Comparison of ENCODE assay signal across 8 mouse cellular contexts in genomic region chr1:171288328-171288727, GRCm38 (mm10). TPM values are rescaled to one million over a fixed set of nuclear protein-coding genes. Genes with fewer than 3 reads are reported as not detected.
DNase-seq lines count a peak whose midpoint lies in the region; ATAC-seq and TF ChIP-seq lines count a peak whose summit lies in the region.

No protein-coding gene starts in this region.

- peaks cover 6% of the 10 kb centered on the region for H3K4me1 ChIP-seq in heart, adult 2 months (ENCODE audit: control insufficient read depth, insufficient read depth, low read length)
- H3K4me1 ChIP-seq in testis, adult 2 months (ENCODE audit: control insufficient read depth, insufficient read depth, low read length) = peaks cover 19% of the 10 kb centered on the region
- H3K4me1 ChIP-seq in limb, embryonic 15.5 days = peaks cover 42% of the 10 kb centered on the region
- peaks cover 8% of the 10 kb centered on the region for H3K4me1 ChIP-seq in thymus, adult 2 months (replicated peaks; ENCODE audit: control insufficient read depth, insufficient read depth, low read length)

- no peak overlapping the region for H3K9ac ChIP-seq in heart, adult 2 months (ENCODE audit: low read depth, low read length)
- H3K9ac ChIP-seq in limb, embryonic 15.5 days = no peak overlapping the region

- peak overlapping the region; percentile 60 for H3K4me2 ChIP-seq in limb, embryonic 15.5 days

- H3K27ac ChIP-seq in heart, adult 2 months = no peak overlapping the region; the same call in 1 of the 2 replicates
- H3K27ac ChIP-seq in testis, adult 2 months (ENCODE audit: control insufficient read depth, insufficient read depth, low read depth, low read length) = peak overlapping the region; percentile 62
- peak overlapping the region; percentile 54; the same call in 1 of the 2 replicates for H3K27ac ChIP-seq in limb, embryonic 15.5 days
- no peak overlapping the region for H3K27ac ChIP-seq in thymus, adult 2 months (ENCODE audit: control insufficient read depth, insufficient read depth, low read length)

- no peak for TF ChIP-seq CTCF in heart, adult 2 months (IDR thresholded peaks at IDR 0.05)
- no peak for TF ChIP-seq CTCF in testis, adult 2 months (IDR thresholded peaks at IDR 0.05; ENCODE audit: control insufficient read depth, insufficient read depth, insufficient replicate concordance, low read depth, low read length)
- TF ChIP-seq CTCF in thymus, adult 2 months (IDR thresholded peaks at IDR 0.05; ENCODE audit: borderline replicate concordance, control insufficient read depth, extremely low read depth, insufficient read depth, low read length, poor library complexity) = no peak

- TF ChIP-seq POLR2A in heart, adult 2 months (IDR thresholded peaks at IDR 0.05; ENCODE audit: insufficient read depth, low read depth, low read length) = no peak
- TF ChIP-seq POLR2A in testis, adult 2 months (IDR thresholded peaks at IDR 0.05; ENCODE audit: control insufficient read depth, low read depth, low read length) = no peak
- TF ChIP-seq POLR2A in thymus, adult 2 months (IDR thresholded peaks at IDR 0.05; ENCODE audit: control insufficient read depth, extremely low read depth, insufficient read depth, low read length, poor library complexity) = no peak

- H3K79me2 ChIP-seq in heart, adult 2 months (replicated peaks; ENCODE audit: control insufficient read depth, insufficient read depth, low read length) = no peaks in the 10 kb centered on the region; the same call in 1 of the 2 replicates

- TF ChIP-seq EP300 in heart, adult 2 months (IDR thresholded peaks at IDR 0.05; ENCODE audit: insufficient read depth, low read depth, low read length) = no peak

- no peaks in the 10 kb centered on the region for H3K27me3 ChIP-seq in heart, adult 2 months (ENCODE audit: control insufficient read depth, insufficient read depth, low read length)
- H3K27me3 ChIP-seq in testis, adult 2 months (ENCODE audit: control insufficient read depth, insufficient read depth, low read length) = no peaks in the 10 kb centered on the region
- no peaks in the 10 kb centered on the region for H3K27me3 ChIP-seq in limb, embryonic 15.5 days
- H3K27me3 ChIP-seq in thymus, adult 2 months (ENCODE audit: control insufficient read depth, insufficient read depth, low read length) = no peaks in the 10 kb centered on the region

- DNase-seq in heart, adult 11 months = peak; percentile 91
- no peak for DNase-seq in heart, adult 2 months
- DNase-seq in testis, postnatal 10 days (ENCODE audit: low spot score) = no peak
- DNase-seq in right cerebral cortex, postnatal 36 days (ENCODE audit: low spot score in 2 of 2) = no peak
- no peak for DNase-seq in thymus, postnatal 25 days
- no peak for DNase-seq in thymus, adult 2 months

- intact Hi-C loops in heart, adult 2 months (cut with DNase I) = loop anchor here (2.0 kb wide), 1 partner anchor 122 kb away; the partner anchor contains the start of gene Usf1

- no peak for ATAC-seq in limb, embryonic 15.5 days (ENCODE audit: insufficient number of reproducible peaks, low FRiP score, low TSS enrichment, low read depth)

- H3K36me3 ChIP-seq in heart, adult 2 months (ENCODE audit: control insufficient read depth, insufficient read depth, low read length) = peaks cover under 1% of the 10 kb centered on the region; the same call in 1 of the 2 replicates
- H3K36me3 ChIP-seq in testis, adult 2 months (ENCODE audit: control insufficient read depth, insufficient read depth, low read length) = no peaks in the 10 kb centered on the region
- H3K36me3 ChIP-seq in limb, embryonic 15.5 days = peaks cover 48% of the 10 kb centered on the region
- H3K36me3 ChIP-seq in thymus, adult 2 months (ENCODE audit: control insufficient read depth, insufficient read depth, low read length) = peaks cover 8% of the 10 kb centered on the region

- no peaks in the 10 kb centered on the region for H3K9me3 ChIP-seq in limb, embryonic 15.5 days

- no peak overlapping the region; the same call in 1 of the 2 replicates for H3K4me3 ChIP-seq in heart, adult 2 months
- H3K4me3 ChIP-seq in testis, adult 2 months (ENCODE audit: control insufficient read depth, low read depth, low read length) = peak overlapping the region; percentile 79; the same call in 1 of the 2 replicates
- H3K4me3 ChIP-seq in limb, embryonic 15.5 days = peak overlapping the region; percentile 95; the same call in 1 of the 2 replicates
- H3K4me3 ChIP-seq in thymus, adult 2 months (ENCODE audit: control insufficient read depth, insufficient read depth, low read length) = no peak overlapping the region

- 66% methylated on average over 4 of the region's 4 CpGs for WGBS in heart, adult 2 months
- 55% methylated on average over 4 of the region's 4 CpGs for WGBS in limb, embryonic 15.5 days
- 73% methylated on average over 4 of the region's 4 CpGs for WGBS in thymus, adult 2 months

RNA-seq across cellular contexts. Expression of gene Usp21, which starts 0.5 kb away (rescaled TPM):
- 10 to 100 TPM; 19.9 to 20.1 TPM for total RNA-seq in heart, adult 2 months (2021)
- 31.7 and 37.9 TPM in 2 replicates for polyA plus RNA-seq in heart, adult 2 months (2012; rRNA removed)
- polyA plus RNA-seq in testis, adult 2 months (2012; rRNA removed) = 38.4 and 38.7 TPM in 2 replicates
- polyA plus RNA-seq in limb, embryonic 15.5 days (2015; fragmentation: Nextera tagmentation; extraction: Ambion mirVana) = 81.5 and 83.1 TPM in 2 replicates
- polyA plus RNA-seq in thymus, adult 2 months (2012; rRNA removed) = 77.0 and 79.1 TPM in 2 replicates

RNA-seq across cellular contexts. Expression of gene Ufc1, which starts 6.5 kb away (rescaled TPM):
- total RNA-seq in heart, adult 2 months (2021) = 10 to 100 TPM; 80.5 to 93.5 TPM
- 29.7 and 37.7 TPM in 2 replicates for polyA plus RNA-seq in heart, adult 2 months (2012; rRNA removed)
- 19.1 and 20.0 TPM in 2 replicates for polyA plus RNA-seq in testis, adult 2 months (2012; rRNA removed)
- 113 and 116 TPM in 2 replicates for polyA plus RNA-seq in limb, embryonic 15.5 days (2015; fragmentation: Nextera tagmentation; extraction: Ambion mirVana)
- polyA plus RNA-seq in thymus, adult 2 months (2012; rRNA removed) = 18.5 and 20.2 TPM in 2 replicates

RNA-seq across cellular contexts. Expression of gene Ppox, which starts 7.3 kb away (rescaled TPM):
- total RNA-seq in heart, adult 2 months (2021) = 10 to 100 TPM in 1 of 2 experiments, 1 to 10 TPM in 1; 9.7 to 12.0 TPM
- 31.4 and 33.1 TPM in 2 replicates for polyA plus RNA-seq in heart, adult 2 months (2012; rRNA removed)
- 7.1 and 8.7 TPM in 2 replicates for polyA plus RNA-seq in testis, adult 2 months (2012; rRNA removed)
- 44.7 and 49.5 TPM in 2 replicates for polyA plus RNA-seq in limb, embryonic 15.5 days (2015; fragmentation: Nextera tagmentation; extraction: Ambion mirVana)
- polyA plus RNA-seq in thymus, adult 2 months (2012; rRNA removed) = 71.5 and 78.5 TPM in 2 replicates

RNA-seq across cellular contexts. Expression of gene B4galt3, which starts 18.2 kb away (rescaled TPM):
- 10 to 100 TPM; 16.4 to 17.4 TPM for total RNA-seq in heart, adult 2 months (2021)
- 41.9 and 45.7 TPM in 2 replicates for polyA plus RNA-seq in heart, adult 2 months (2012; rRNA removed)
- 25.0 and 32.3 TPM in 2 replicates for polyA plus RNA-seq in testis, adult 2 months (2012; rRNA removed)
- 63.2 and 69.1 TPM in 2 replicates for polyA plus RNA-seq in limb, embryonic 15.5 days (2015; fragmentation: Nextera tagmentation; extraction: Ambion mirVana)
- polyA plus RNA-seq in thymus, adult 2 months (2012; rRNA removed) = 97.0 and 98.9 TPM in 2 replicates

RNA-seq across cellular contexts. Expression of gene Ndufs2, which starts 37.1 kb away (rescaled TPM):
- 1,000 to 10,000 TPM; 1,369 to 1,610 TPM for total RNA-seq in heart, adult 2 months (2021)
- polyA plus RNA-seq in heart, adult 2 months (2012; rRNA removed) = 997 and 1,250 TPM in 2 replicates
- polyA plus RNA-seq in testis, adult 2 months (2012; rRNA removed) = 86.0 and 91.4 TPM in 2 replicates
- 217 and 252 TPM in 2 replicates for polyA plus RNA-seq in limb, embryonic 15.5 days (2015; fragmentation: Nextera tagmentation; extraction: Ambion mirVana)
- 131 and 154 TPM in 2 replicates for polyA plus RNA-seq in thymus, adult 2 months (2012; rRNA removed)

Comparison
In these comparisons a context has a peak if more than half of its experiments do, and no peak if none do; other contexts are left out.
1. H3K27ac ChIP-seq: peak in testis, adult 2 months (single experiment) and limb, embryonic 15.5 days (single experiment); none in heart, adult 2 months (single experiment) and thymus, adult 2 months (single experiment).
2. H3K4me3 ChIP-seq: peak in testis, adult 2 months (single experiment) and limb, embryonic 15.5 days (single experiment); none in heart, adult 2 months (single experiment) and thymus, adult 2 months (single experiment).